Mouse (Mus musculus): ENCODE measurements at regions not wholly inside any gene's neighbourhood (a gene's known extent, or its start where the extent isn't known, plus 50 kb on each side); places are given as distances from the start of the nearest gene placed in this dataset.

DNA sequence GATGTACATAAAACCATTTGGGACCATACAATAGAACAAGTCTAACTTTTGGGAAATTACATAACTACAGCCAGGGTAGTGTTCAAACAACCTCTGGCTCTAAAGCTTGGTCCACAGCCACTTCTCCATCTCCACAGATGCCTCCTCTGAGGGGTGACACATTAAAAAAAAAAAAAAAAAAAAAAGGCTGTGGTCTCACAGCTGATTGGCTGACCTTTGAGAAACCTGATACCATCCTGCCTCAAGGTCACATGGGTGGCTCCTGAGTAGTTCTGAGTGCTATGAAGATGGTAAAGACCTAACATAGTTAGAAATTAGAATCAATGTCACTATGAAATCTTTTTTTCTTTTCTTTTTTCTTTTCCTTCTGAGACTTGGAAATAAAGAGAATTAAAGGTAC, 102.4 kb downstream of the Tmem182 start:
- no peak for DNase-seq (ENCODE audit: low spot score in 2 of 2)

DNA sequence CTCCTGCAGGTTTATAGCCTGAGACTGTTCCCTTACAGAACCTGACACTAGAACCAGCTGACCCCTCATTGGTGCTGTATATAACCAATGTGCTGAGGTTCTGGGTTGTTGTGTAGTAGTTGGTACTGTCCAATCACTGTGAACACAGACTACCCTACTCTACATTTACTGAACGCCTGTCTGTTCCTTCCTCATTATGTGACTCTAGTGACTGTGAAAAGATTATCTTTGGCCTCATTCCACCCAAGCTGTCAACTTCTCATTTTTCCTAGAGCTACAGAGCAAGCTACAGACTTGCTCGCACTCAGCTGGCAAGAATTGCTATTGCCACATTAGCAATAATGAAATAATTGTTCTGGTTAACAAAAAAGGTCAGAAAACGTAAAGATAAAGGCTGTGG, 108.2 kb downstream of the Tmem182 start:
- DNase-seq (ENCODE audit: low spot score in 2 of 2), result no peak

DNA sequence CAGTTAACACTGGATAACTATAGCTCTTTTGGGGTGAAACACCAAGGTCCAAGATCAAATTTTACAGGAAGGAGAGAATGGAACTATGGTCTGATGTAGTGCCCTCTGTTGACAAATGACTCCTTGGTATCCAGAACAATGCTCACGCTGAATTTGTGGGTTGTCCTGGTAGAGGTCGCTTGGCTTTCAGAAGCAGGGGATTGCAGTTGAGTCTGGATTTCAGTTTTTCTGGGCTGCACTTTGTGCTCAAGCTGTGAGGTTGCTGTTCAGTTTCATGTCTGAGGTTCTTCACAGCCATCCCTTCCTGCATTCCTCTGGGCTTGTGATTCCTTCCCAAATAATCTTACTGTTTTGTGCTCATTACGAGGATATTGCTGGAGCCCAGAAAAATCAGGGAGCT, 118.9 kb downstream of the Tmem182 start:
- no peak for DNase-seq (ENCODE audit: low spot score in 2 of 2)

DNA sequence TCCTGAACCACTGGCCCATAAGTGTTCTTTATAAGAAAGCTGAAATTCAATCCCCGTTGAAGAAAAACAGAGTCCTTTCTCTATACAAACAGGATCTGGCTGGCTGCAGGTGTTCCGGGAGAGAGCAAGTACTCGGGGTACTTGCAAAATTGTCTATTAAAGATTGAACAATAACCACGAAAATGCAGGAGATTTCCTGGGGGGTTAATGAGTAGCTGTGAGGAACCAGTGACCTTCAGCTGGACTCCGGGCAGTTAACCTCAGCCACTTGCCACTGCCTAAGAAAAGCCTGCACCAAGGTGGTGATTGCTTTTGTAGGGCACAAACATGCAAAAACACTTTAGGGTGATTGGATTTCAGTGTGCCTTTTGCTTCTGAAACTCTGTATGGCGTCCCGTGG, 119.4 kb downstream of the Tmem182 start:
- DNase-seq (ENCODE audit: low spot score in 2 of 2), result no peak

DNA sequence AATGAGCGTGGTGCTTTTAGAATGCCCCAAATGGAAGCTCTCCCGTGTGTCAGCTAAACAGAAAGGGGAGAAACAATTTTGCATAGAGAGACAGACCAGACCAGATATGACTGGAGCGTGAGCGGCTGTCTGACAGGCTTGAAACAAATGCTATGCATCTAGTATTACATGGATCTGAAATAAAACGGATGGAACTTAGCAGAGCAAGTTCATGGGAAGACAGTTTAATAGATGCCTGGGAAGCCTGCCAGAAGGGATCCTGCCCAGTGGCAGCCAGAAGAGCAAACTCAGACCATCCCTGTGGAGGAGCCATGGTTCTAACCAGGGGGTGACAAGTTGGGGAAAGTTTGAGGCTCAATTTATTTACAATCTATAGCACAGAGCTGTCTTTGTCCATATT, 126.0 kb downstream of the Tmem182 start:
- no peak for DNase-seq (ENCODE audit: low spot score in 2 of 2)

DNA sequence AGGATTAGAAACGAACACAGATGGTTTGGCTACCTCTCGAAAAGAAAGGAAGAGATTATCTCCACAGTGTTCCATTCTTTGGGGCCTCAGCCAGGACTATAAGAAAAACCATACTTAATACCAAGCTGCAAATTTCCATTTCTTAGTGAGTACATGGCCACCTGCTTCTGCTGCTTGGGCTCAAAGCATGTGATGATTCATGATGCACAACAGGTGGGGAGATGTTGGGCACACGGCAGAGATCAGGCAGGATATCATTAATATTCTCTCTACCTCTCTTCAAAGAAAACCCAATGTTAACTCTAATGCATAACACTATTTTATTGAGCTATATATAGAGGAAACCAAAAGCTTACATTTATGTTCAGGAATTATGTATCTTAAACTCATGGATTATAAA, 131.3 kb downstream of the Tmem182 start:
- no peak for DNase-seq (ENCODE audit: low spot score in 2 of 2)

DNA sequence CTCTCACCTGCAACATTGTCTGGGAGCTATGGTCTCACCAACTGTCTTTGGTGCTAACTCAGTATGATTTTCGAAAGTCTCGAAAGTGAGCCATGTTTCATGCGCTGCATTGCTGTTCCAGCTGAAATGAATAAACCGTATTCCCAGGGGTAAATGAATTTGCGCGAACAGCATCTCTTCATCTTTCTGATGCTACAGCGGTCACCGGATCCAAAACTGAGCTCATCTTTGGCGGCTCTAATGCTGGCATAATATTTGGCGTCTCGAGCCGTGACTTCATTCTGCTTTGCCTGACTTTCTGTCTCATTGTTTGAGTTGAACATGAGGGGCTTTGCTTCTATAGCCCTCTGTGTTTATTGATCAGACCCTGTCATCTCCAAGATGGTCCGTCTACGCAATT, 137.3 kb downstream of the Tmem182 start:
- DNase-seq (ENCODE audit: low spot score in 2 of 2), result no peak

DNA sequence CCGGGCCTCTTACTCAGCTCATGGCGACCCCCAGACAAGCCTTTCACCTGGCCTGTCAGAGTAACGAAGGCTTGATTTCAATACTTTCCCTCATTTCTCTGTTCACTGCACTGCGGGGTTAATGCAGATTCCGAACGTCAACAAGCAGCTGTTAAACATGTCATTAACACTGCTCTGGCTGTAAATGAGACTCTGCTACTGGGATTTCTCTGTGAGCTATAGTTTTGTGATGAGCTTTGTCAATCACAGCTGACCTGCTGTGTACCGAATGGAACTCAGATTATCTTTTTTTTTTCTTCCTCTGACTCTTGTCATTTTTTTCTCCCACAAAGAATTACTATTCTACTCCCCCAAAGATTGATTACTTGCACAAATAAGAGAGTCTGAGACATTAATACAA, 137.8 kb downstream of the Tmem182 start:
- no peak for DNase-seq (ENCODE audit: low spot score in 2 of 2)

DNA sequence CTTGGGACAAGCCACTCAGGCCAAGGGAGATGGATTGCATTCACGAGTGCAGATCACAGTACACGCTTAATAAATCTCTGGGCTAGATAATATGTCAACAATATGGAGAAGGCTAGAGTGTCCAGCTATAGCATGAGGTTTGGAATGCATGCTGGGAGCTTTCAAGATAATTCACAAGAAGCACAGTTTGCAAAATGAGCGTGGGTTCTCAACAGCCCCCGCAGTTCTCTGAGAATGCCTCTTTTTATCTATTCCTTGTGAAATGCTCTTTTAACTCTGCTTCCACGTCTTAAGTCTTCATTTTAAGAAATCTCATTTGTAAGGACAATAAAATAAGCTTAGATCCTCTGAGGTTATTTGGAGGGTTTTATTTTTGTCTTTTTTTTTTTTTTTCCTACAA, 145.2 kb downstream of the Tmem182 start:
- no peak for DNase-seq (ENCODE audit: low spot score in 2 of 2)

DNA sequence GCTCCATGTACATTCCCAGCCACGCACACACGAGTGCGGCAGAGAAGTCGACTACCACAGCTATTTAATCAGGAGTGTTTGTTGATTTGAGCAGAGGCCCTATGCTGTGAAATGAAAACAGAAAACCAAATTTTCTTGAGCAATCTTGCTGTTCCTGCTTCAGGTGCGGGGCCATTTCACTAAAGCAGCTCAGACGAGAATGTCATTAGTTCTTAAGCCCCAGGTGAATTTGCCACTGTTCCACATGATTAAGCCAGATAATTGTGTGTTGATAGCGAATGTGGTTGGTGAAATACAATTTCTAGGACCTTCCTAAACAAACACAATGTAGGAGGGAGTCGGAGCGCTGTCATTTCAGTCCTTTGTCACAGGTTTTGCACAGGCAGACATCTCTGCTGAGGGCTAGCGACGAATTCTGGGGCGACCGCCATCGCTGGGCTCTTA, 149.3 kb downstream of the Tmem182 start:
- DNase-seq (ENCODE audit: low spot score in 2 of 2), result no peak

DNA sequence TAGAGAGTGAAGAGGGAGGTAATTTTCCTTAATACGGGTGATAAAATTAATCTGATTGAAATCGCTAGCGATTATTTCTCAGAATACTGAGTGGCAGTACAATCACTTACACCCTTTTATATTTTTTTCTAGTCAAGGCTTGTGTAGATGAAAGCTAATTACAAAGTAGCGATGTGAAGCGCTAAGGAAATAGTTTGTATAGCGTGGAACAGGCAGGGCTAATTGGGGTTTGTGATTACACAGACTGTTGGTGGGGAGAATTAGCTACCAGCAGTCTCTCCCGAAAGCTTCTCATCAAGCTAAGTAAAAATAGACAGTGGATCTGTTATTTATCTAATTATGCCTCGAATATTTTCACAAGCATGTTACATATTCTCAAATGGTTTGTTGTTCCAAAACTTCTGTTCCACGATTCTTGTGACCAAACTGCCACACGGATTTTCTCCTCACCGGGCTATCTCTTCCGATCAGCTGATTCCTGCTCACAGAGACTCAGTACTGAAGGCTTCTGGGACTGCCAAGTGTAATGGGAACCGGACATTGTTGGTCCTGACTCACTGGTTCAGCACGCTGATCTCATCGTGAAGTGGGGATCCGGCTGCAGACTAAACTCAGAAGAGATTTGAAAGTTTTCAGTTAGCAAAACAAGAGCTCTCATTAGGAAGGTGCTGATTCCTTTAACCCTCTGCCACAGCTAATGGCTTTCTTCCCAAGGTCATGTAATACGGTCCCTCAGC, 162.5 kb downstream of the Tmem182 start:
- DNase-seq (ENCODE audit: low spot score in 2 of 2), result no peak

DNA sequence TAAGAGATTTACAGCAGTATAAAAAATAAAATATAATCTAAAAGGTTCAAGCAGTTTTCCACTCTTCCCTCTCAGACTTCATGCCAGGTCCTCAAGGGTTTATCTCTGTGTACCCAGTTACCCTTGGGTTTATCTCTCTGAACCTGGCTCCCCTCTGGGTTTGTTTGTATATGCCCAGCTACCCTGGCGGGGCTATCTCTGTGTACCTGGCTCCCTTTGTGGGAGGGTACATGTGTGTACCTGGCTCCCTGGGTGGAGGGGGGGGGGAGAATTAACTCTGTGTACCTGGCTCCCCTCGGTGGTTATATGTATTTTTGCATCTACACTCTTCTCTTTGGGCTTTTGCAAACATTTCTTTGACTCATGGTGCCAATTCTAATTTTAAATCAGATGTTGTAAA, 178.4 kb downstream of the Tmem182 start:
- no peak for DNase-seq (ENCODE audit: low spot score in 2 of 2)

DNA sequence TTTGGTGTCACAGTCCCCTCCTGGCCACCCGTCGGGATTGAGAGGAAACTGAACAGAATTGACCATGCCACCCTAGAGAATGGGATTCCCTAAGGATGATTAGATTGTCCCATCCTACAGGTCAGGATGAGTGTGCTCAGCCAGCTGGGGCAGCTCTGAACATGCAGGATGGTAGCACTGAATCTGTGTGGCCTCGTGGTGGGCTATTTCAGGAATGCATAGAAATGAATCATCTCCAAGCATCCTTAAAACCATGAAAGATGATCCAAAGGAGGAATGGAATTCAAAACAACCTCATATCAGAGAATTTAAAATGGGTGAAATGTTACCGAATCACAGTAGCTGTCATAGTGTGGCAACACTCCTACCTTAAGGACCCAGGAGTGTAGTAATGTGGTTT, 187.9 kb downstream of the Tmem182 start:
- no peak for DNase-seq (ENCODE audit: low spot score in 2 of 2)

DNA sequence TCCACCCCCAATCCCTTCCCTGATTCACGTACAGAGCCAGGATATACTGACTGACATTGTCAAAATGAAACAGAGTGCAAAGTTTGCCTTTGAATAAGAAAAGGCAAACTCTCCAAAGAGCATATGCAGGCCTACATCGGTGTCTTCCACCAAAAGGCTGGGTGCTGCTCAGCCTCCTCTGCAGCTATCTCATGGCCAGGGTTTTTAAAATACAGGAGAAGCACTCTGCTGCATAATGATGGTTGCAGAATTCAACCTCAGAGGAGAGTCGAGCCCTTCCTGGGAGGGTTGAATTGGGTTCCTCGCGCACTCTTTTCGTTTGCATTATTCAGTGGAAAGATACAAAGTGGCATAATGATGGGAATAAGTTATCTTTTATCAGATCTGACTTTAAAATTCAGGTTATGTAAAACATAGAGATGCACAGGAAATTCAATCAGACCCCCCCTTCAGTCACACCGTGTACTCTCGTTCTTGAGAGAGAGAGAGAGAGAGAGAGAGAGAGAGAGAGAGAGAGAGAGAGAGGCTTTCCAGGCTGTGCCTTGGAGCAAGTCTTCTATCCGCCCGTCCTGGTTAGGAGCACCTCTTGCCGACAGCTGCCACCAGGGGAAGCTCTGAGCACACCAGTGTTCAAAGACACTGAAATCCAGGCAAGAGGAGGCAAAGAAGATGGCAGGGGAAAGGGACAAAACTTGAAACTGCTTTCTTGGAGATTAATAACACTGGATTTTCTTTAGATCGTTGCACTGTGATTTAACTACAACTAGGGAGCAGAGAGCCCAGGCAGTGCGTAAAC, 196.0 kb downstream of the Tmem182 start:
- no peak for DNase-seq (ENCODE audit: low spot score in 2 of 2)

DNA sequence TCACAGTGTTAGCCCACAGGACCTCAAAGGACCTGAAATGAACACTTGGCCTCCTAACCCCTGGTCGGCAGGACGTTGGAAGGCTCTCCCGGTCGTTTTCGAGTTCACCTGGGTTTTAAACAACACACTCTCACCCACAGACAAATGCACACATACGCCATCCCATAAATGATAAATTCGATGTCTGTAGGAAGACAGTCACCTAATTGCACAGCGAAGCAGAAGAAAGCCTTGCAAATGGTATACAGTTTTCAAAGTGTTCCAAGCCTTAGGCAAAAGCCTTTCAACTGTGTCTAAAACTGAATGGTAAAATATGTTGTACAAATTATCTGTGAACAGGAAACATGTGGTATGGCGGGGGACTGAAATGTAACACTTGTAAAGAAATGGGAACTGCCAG, 196.6 kb downstream of the Tmem182 start:
- no peak for DNase-seq (ENCODE audit: low spot score in 2 of 2)

DNA sequence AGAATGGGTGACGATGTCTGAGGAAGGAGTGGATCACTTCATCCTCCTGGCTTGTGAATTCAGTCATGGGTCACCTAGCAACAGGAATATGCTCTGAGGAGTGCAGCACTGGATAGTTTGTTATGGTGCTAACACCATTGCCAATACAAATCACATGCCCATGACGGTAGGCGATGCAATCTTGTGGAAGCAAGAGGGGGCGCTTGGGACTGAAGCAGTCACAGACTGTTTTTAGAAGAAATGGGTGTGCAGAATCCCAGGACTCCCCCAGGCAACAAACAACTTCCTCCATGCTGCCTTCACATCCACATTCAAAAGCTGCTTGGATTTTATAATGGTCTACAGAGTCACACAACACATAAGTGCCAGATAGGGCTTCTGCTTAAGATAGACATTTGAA, 221.5 kb downstream of the Tmem182 start:
- no peak for DNase-seq (ENCODE audit: low spot score in 2 of 2)

DNA sequence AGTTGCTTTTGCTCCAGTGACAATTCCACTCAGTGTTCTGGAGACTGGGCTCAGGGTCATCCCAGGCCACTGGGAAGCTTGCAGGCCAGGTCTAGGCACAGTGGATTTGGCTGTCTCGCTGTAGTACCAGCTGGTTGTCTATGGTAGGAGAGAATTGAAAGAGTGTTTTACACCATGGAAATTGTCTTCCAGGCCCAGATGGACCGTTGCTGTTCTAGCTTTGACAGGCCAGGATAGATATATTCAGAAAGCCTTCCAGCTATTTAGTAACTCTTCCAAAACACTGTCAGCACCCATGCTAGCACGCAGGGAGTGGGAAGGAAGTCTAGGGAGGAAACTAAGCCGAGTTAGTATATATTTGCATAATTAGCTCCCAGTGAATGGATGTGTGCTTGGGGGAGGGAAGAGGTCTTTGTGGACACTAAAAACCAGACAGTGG, 222.2 kb downstream of the Tmem182 start:
- DNase-seq (ENCODE audit: low spot score in 2 of 2), result no peak

DNA sequence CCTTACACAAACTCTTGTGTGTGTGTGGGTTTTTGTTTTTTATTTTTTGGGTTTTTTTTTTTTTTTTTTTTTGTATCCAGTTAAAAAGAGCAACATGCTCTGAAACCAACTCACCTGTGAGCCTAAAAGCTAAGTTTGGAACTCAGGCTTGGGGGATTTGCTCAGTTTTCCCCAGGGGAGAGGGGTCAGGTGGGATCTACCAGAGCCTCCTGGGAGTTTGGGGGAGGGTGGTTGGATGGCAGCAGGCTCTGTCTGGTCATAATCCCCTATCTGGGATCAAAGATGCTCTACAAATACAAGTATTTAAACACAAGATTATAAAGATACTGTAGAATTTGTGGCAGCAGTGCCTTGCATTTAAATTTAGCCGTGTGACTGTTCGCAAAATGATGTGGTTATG, 222.6 kb downstream of the Tmem182 start:
- no peak for DNase-seq (ENCODE audit: low spot score in 2 of 2)

DNA sequence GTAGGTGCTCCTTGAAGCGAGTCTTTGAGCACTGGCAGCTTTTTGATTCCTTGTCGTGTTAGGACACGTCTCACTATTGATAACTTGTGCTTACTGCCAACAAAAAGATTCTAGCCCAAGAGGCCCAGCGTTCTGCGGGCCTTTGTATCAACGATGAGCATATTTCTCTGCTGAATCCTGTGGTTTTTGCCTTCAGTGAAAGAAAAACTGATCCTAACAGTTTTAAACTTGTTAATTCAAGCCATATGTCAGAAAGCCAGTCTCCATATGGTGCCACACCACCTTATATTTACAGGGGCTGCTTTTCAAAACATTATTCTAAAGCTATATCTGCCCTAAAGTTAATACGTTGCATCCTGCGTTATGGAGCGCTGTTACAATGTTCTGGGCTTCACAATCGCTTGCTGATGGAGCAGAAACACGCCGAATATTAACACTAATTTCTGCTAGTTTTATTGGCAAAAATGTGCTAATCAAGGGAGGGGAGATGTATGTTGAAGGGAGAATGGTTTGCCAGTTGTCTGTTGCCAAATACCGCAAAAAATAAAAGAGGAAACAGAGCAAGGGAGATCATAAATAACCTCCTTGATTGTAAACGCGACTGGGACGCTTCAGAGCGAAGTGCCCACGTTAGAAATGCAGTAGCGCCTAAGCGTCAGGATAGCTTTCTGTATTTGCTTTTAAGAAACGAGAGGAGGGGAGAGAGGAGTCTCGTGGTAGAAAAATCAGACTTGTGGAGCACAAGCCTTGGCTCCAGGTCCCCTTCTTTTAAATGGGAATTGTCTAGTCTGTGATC, 229.9 kb downstream of the Tmem182 start:
- DNase-seq (ENCODE audit: low spot score in 2 of 2), result no peak

DNA sequence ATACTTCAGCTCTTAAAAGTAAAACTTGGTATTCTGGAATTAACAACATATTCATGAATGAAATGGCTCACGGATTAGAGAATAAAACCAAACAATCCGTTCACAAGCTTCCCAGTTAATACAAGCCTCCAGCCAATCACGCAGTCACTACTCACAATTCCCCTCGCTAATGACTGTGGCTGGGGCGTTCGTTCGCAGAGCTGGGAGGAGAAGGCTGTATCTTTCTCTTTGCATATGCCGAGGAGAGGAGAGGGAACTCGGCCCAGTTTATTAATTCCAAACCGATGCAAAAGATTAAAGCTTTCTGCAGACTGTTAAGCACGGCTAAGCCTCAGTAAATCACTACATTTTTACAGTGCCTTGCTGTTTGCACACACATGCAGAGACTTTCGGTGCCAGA, 231.5 kb downstream of the Tmem182 start:
- DNase-seq (ENCODE audit: low spot score in 2 of 2), result no peak

DNA sequence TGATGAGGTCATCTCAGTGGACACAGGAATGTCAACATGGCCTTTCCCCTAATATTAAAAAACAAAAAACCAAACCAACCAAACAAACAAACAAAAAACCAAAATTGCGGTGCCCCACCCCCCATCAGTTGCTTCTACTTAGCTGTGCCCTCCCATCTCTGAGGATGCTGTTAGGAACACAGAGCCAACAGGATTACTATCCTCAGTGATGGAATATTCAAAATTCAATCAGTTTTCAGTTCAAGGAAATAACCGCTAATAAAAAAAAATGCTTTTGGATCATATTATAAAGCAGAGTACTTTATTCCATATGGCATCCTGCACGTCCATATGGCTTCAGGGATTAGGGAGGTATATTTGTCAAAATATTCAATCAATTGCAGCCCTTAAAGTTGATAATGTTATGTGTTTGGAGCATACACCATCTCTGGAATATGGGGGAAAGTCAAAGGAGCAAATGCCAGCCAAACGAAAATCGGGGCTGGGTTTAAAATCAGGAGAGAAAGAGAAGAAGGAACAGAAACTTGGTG, 249.1 kb downstream of the Tmem182 start:
- no peak for DNase-seq (ENCODE audit: low spot score in 2 of 2)

DNA sequence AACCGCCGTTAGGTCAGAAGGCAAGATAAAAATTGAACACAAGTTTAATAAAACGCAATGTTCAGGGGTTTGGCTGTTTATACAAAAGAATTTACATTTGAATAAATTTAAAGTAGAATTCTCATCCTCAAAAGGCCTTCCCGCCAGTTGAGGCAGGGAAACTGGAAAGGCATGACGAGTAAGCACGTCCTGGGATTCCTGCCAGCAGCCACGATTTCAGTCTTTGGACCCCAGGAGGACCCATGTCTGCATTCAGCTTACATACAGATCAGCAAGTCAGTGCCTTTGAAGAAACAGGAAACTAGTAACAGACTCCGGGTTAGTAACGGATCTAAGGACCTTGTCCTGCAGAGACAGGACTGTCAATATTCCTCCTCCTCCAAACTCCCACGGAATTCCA, 250.4 kb downstream of the Tmem182 start:
- no peak for DNase-seq (ENCODE audit: low spot score in 2 of 2)

Data from spleen, postnatal 36 days (tissue).